In the genomic region with DNA sequence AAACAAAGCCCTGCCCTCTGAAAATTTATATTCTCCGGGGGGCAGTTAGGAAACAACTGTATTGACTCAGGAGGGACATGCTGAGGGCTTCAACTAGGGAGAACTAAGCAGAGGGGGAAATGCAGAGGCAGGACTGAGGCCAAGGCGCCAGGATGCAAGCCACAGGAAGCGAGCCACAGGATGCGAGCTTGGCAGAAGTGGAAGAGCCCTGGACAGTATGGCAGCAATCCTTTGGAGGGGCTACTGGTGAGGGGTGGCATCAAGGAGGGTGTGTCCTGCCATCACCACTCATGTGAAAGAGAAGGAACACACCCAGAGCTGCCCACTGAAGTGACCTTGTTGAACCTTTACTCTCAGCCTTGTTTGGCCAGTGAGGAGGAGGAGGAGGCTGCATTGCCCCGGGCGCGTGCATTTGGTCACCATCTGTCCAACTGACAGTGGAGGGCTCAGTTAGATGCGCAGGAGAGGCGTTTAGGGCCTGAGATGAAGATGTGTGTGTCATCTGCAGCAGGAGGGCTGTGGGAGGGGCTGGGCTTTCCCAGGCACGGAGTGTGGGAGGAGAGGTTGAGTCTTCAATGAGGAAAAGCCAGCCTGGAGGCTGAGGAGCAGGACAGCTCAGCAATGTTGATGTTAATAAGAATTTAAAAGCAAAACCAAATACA, we compare ENCODE assay signal across 15 mouse cellular contexts. TPM values are rescaled to one million over a fixed set of nuclear protein-coding genes. Genes with fewer than 3 reads are reported as not detected.
DNase-seq lines count a peak whose midpoint lies in the region; ATAC-seq lines count a peak whose summit lies in the region.
"Had no signal": no experiment of that assay in that cellular context is flagged by ENCODE, and none has a peak within 500 bp of the region (broad histone marks: within the 10 kb centered on the region; RNA-seq: fewer than 3 reads in every experiment).

No protein-coding gene starts in this region.

- no peak overlapping the region for H3K9ac ChIP-seq in kidney, embryonic 15.5 days

- no peak for DNase-seq in kidney, postnatal 25 days
- peak; percentile 18 for DNase-seq in 3T3-L1 (ENCODE audit: low read depth, low spot score)
- DNase-seq in cerebellum, adult 11 months = peak; percentile 20
- peak; percentile 23 for DNase-seq in embryonic facial prominence, embryonic 10.5 days (ENCODE audit: low spot score)
- DNase-seq in Muller cell, postnatal 12 days (ENCODE audit: inconsistent ontology term) = no peak
- no peak for DNase-seq in gastrocnemius, postnatal 4 days (ENCODE audit: low spot score in 2 of 2)
- DNase-seq: heart, postnatal 14 days; lung, adult 2 months; thymus, postnatal 4 days had no signal

- 0 out of 2 replicates have a peak overlapping the region, but pooled peaks have one; percentile 37 for H3K27ac ChIP-seq in kidney, embryonic 15.5 days
- H3K27ac ChIP-seq in embryonic facial prominence, embryonic 10.5 days (replicated peaks) = peak overlapping the region; percentile 46

- peaks cover 13% of the 10 kb centered on the region for H3K4me1 ChIP-seq in kidney, embryonic 15.5 days
- H3K4me1 ChIP-seq in embryonic facial prominence, embryonic 10.5 days = peaks cover 7% of the 10 kb centered on the region; the same call in 1 of the 2 replicates

- 26% methylated on average over 10 of the region's 10 CpGs for WGBS in kidney, embryonic 15.5 days
- 52% methylated on average over 10 of the region's 10 CpGs for WGBS in embryonic facial prominence, embryonic 10.5 days

- ATAC-seq in kidney, embryonic 15.5 days (replicated peaks; ENCODE audit: low FRiP score) = 0 out of 2 replicates have a peak, but pooled peaks have one; percentile 52
- ATAC-seq: forebrain, embryonic 16.5 days had no signal

- no peak overlapping the region for H3K4me3 ChIP-seq in kidney, embryonic 15.5 days (replicated peaks)
- no peak overlapping the region for H3K4me3 ChIP-seq in embryonic facial prominence, embryonic 10.5 days

- H3K4me2 ChIP-seq in kidney, embryonic 15.5 days = no peak overlapping the region

- H3K36me3 ChIP-seq in kidney, embryonic 15.5 days = 0 out of 2 replicates have a peak, but pooled peaks cover 5% of the 10 kb centered on the region
- H3K36me3 ChIP-seq in embryonic facial prominence, embryonic 10.5 days (replicated peaks) = 0 out of 2 replicates have a peak, but pooled peaks cover 5% of the 10 kb centered on the region

- no peaks in the 10 kb centered on the region for H3K9me3 ChIP-seq in kidney, embryonic 15.5 days (replicated peaks)
- no peaks in the 10 kb centered on the region; the same call in 1 of the 2 replicates for H3K9me3 ChIP-seq in embryonic facial prominence, embryonic 10.5 days

- H3K27me3 ChIP-seq in kidney, embryonic 15.5 days = no peaks in the 10 kb centered on the region
- no peaks in the 10 kb centered on the region for H3K27me3 ChIP-seq in embryonic facial prominence, embryonic 10.5 days (replicated peaks; ENCODE audit: low read depth, poor library complexity, severe bottlenecking)

RNA-seq across cellular contexts. Expression of a gene that starts 13.2 kb away (rescaled TPM):
- 19.8 and 20.0 TPM in 2 replicates for polyA plus RNA-seq in kidney, embryonic 15.5 days (2015; fragmentation: Nextera tagmentation; extraction: Ambion mirVana)
- 13.5 and 14.9 TPM in 2 replicates for polyA plus RNA-seq in embryonic facial prominence, embryonic 10.5 days (2016; fragmentation: Nextera tagmentation; extraction: Ambion mirVana)
- total RNA-seq in gastrocnemius, postnatal 4 days (2021) = 1 to 10 TPM; 2.0 to 2.6 TPM
- total RNA-seq: granulocyte monocyte progenitor cell, adult 5-6 weeks had no signal

RNA-seq across cellular contexts. Expression of a gene that starts 27.9 kb away (rescaled TPM):
- not detected in 2 replicates for polyA plus RNA-seq in kidney, embryonic 15.5 days (2015; fragmentation: Nextera tagmentation; extraction: Ambion mirVana)
- not detected in 2 replicates for polyA plus RNA-seq in embryonic facial prominence, embryonic 10.5 days (2016; fragmentation: Nextera tagmentation; extraction: Ambion mirVana)
- not detected for total RNA-seq in gastrocnemius, postnatal 4 days (2021)
- total RNA-seq: adrenal gland, postnatal 4 days; granulocyte monocyte progenitor cell, adult 5-6 weeks; heart, postnatal 14 days; megakaryocyte-erythroid progenitor cell, adult 5-6 weeks had no signal
- polyA plus RNA-seq: forebrain, embryonic 16.5 days; limb, embryonic 11.5 days; lung, adult 2 months had no signal

Comparison
In these comparisons a context has a peak if more than half of its experiments do, and no peak if none do; other contexts are left out.
1. DNase-seq: peak in 3T3-L1 (single experiment), cerebellum, adult 11 months (single experiment) and embryonic facial prominence, embryonic 10.5 days (single experiment); none in kidney, postnatal 25 days (0 of 2), Muller cell, postnatal 12 days (single experiment) and gastrocnemius, postnatal 4 days (0 of 2).